Mouse (Mus musculus): Measurements from ENCODE around the gene Hspa1l. TPM values are rescaled to one million over a fixed set of nuclear protein-coding genes. Genes with fewer than 3 reads are reported as not detected.

Gene Hspa1l
- polyA plus RNA-seq, 1 experiment from 2014 or later, result 0.93 TPM

GRCm38 (mm10) chr17:35011440-35011839 lies 38.9 kb downstream of the Hspa1l start:
- H3K27ac ChIP-seq (ENCODE audit: low read depth, low read length), result no peak overlapping the region
- H3K4me3 ChIP-seq (ENCODE audit: low read depth, low read length), result no peak overlapping the region
- H3K9me3 ChIP-seq (ENCODE audit: control insufficient read depth, low read length), result no peaks in the 10 kb centered on the region
- H3K27me3 ChIP-seq (ENCODE audit: control insufficient read depth, insufficient read depth, low read length), result no peaks in the 10 kb centered on the region
- no peak for DNase-seq (ENCODE audit: low spot score)
- ATAC-seq (ENCODE audit: low FRiP score), result no peak
- no peaks in the 10 kb centered on the region for H3K4me1 ChIP-seq (replicated peaks; ENCODE audit: control insufficient read depth, insufficient read depth, low read length)
- no peak overlapping the region for H3K9ac ChIP-seq (ENCODE audit: low read depth, low read length)
- 91% methylated on average over 8 of the region's 8 CpGs for WGBS
- H3K36me3 ChIP-seq (ENCODE audit: control insufficient read depth, insufficient read depth, low read length), result peaks cover 37% of the 10 kb centered on the region
- H3K4me2 ChIP-seq (replicated peaks; ENCODE audit: low read depth, low read length), result no peak overlapping the region

- no peak overlapping the region for H3K27ac ChIP-seq (ENCODE audit: low read depth, low read length)
- no peak overlapping the region for H3K4me3 ChIP-seq (ENCODE audit: low read depth, low read length)
- no peak for ATAC-seq (ENCODE audit: low FRiP score)
- peaks cover 37% of the 10 kb centered on the region for H3K36me3 ChIP-seq (ENCODE audit: control insufficient read depth, insufficient read depth, low read length)
- no peaks in the 10 kb centered on the region for H3K9me3 ChIP-seq (ENCODE audit: control insufficient read depth, low read length)
- no peak overlapping the region for H3K9ac ChIP-seq (ENCODE audit: low read depth, low read length)
- no peak for DNase-seq (ENCODE audit: low spot score)
- H3K27me3 ChIP-seq (ENCODE audit: control insufficient read depth, insufficient read depth, low read length), result no peaks in the 10 kb centered on the region
- H3K4me1 ChIP-seq (replicated peaks; ENCODE audit: control insufficient read depth, insufficient read depth, low read length), result no peaks in the 10 kb centered on the region
- WGBS, result 86% methylated on average over 13 of the region's 13 CpGs
- H3K4me2 ChIP-seq (replicated peaks; ENCODE audit: low read depth, low read length), result no peak overlapping the region
These were observed 39.9 kb downstream of the Hspa1l start for GRCm38 (mm10) chr17:35012430-35012829.

GRCm38 (mm10) chr17:35013221-35013620 lies 40.7 kb downstream of the Hspa1l start:
- Histone ChIP-seq H3K4me1 (replicated peaks; ENCODE audit: control insufficient read depth, insufficient read depth, low read length) (no peaks in the 10 kb centered on the region), H3K36me3 (ENCODE audit: control insufficient read depth, insufficient read depth, low read length) (peaks cover 37% of the 10 kb centered on the region), H3K9me3 (ENCODE audit: control insufficient read depth, low read length) (no peaks in the 10 kb centered on the region), H3K27ac (ENCODE audit: low read depth, low read length) (no peak overlapping the region), H3K4me2 (replicated peaks; ENCODE audit: low read depth, low read length) (no peak overlapping the region), H3K4me3 (ENCODE audit: low read depth, low read length) (no peak overlapping the region), H3K9ac (ENCODE audit: low read depth, low read length) (no peak overlapping the region), H3K27me3 (ENCODE audit: control insufficient read depth, insufficient read depth, low read length) (no peaks in the 10 kb centered on the region)
- WGBS, result 85% methylated on average over 6 of the region's 6 CpGs
- no peak for ATAC-seq (ENCODE audit: low FRiP score)
- no peak for DNase-seq (ENCODE audit: low spot score)

- no peak overlapping the region for H3K9ac ChIP-seq (ENCODE audit: low read depth, low read length)
- H3K27ac ChIP-seq (ENCODE audit: low read depth, low read length), result no peak overlapping the region
- H3K36me3 ChIP-seq (ENCODE audit: control insufficient read depth, insufficient read depth, low read length), result peaks cover 34% of the 10 kb centered on the region
- no peak overlapping the region for H3K4me3 ChIP-seq (ENCODE audit: low read depth, low read length)
- WGBS, result 90% methylated on average over 16 of the region's 16 CpGs
- H3K9me3 ChIP-seq (ENCODE audit: control insufficient read depth, low read length), result no peaks in the 10 kb centered on the region
- no peaks in the 10 kb centered on the region for H3K27me3 ChIP-seq (ENCODE audit: control insufficient read depth, insufficient read depth, low read length)
- ATAC-seq (ENCODE audit: low FRiP score) (no peak), DNase-seq (ENCODE audit: low spot score) (no peak)
- no peaks in the 10 kb centered on the region for H3K4me1 ChIP-seq (replicated peaks; ENCODE audit: control insufficient read depth, insufficient read depth, low read length)
- no peak overlapping the region for H3K4me2 ChIP-seq (replicated peaks; ENCODE audit: low read depth, low read length)
These were observed 42.8 kb downstream of the Hspa1l start for GRCm38 (mm10) chr17:35015296-35015695.

- no peaks in the 10 kb centered on the region for H3K27me3 ChIP-seq (ENCODE audit: control insufficient read depth, insufficient read depth, low read length)
- no peak within 1 kb of the TSS for H3K4me3 ChIP-seq (ENCODE audit: low read depth, low read length)
- no peak within 1 kb of the TSS for H3K4me2 ChIP-seq (replicated peaks; ENCODE audit: low read depth, low read length)
- no peak within 1 kb of the TSS for H3K9ac ChIP-seq (ENCODE audit: low read depth, low read length)
- no peak within 1 kb of the TSS for H3K27ac ChIP-seq (ENCODE audit: low read depth, low read length)
- DNase-seq (ENCODE audit: low spot score) (no peak), ATAC-seq (ENCODE audit: low FRiP score) (no peak)
- H3K36me3 ChIP-seq (ENCODE audit: control insufficient read depth, insufficient read depth, low read length), result peaks cover 25% of the 10 kb centered on the region; the same call in 1 of the 2 replicates
- peaks cover under 1% of the 10 kb centered on the region; the same call in 1 of the 2 replicates for H3K4me1 ChIP-seq (replicated peaks; ENCODE audit: control insufficient read depth, insufficient read depth, low read length)
- 85% methylated on average over 12 of the region's 12 CpGs for WGBS
- H3K9me3 ChIP-seq (ENCODE audit: control insufficient read depth, low read length), result no peaks in the 10 kb centered on the region
These were observed 43.9 kb downstream of the Hspa1l start, which contains the start of gene Vwa7 for GRCm38 (mm10) chr17:35016376-35016775. Gene Vwa7, plus strand, starts transcription at chr17:35016579.

GRCm38 (mm10) chr17:35016791-35017705 lies 44.5 kb downstream of the Hspa1l start:
- Histone ChIP-seq H3K4me1 (replicated peaks; ENCODE audit: control insufficient read depth, insufficient read depth, low read length) (peaks cover 4% of the 10 kb centered on the region; the same call in 1 of the 2 replicates), H3K36me3 (ENCODE audit: control insufficient read depth, insufficient read depth, low read length) (peaks cover 22% of the 10 kb centered on the region; the same call in 1 of the 2 replicates), H3K4me3 (ENCODE audit: low read depth, low read length) (no peak overlapping the region), H3K27me3 (ENCODE audit: control insufficient read depth, insufficient read depth, low read length) (no peaks in the 10 kb centered on the region), H3K9ac (ENCODE audit: low read depth, low read length) (no peak overlapping the region), H3K27ac (ENCODE audit: low read depth, low read length) (no peak overlapping the region), H3K9me3 (ENCODE audit: control insufficient read depth, low read length) (no peaks in the 10 kb centered on the region), H3K4me2 (replicated peaks; ENCODE audit: low read depth, low read length) (no peak overlapping the region)
- no peak for DNase-seq (ENCODE audit: low spot score)
- 81% methylated on average over 10 of the region's 10 CpGs for WGBS
- no peak for ATAC-seq (ENCODE audit: low FRiP score)

- Histone ChIP-seq H3K4me1 (replicated peaks; ENCODE audit: control insufficient read depth, insufficient read depth, low read length) (peaks cover 4% of the 10 kb centered on the region; the same call in 1 of the 2 replicates), H3K27me3 (ENCODE audit: control insufficient read depth, insufficient read depth, low read length) (no peaks in the 10 kb centered on the region), H3K4me2 (replicated peaks; ENCODE audit: low read depth, low read length) (no peak overlapping the region), H3K27ac (ENCODE audit: low read depth, low read length) (no peak overlapping the region), H3K4me3 (ENCODE audit: low read depth, low read length) (no peak overlapping the region), H3K9me3 (ENCODE audit: control insufficient read depth, low read length) (no peaks in the 10 kb centered on the region), H3K36me3 (ENCODE audit: control insufficient read depth, insufficient read depth, low read length) (peaks cover 16% of the 10 kb centered on the region; the same call in 1 of the 2 replicates), H3K9ac (ENCODE audit: low read depth, low read length) (no peak overlapping the region)
- DNase-seq (ENCODE audit: low spot score) (no peak), ATAC-seq (ENCODE audit: low FRiP score) (no peak)
- WGBS, result 76% methylated on average over 14 of the region's 14 CpGs
These were observed 45.2 kb downstream of the Hspa1l start for GRCm38 (mm10) chr17:35017706-35018030.

- no peak overlapping the region for H3K4me3 ChIP-seq (ENCODE audit: low read depth, low read length)
- H3K9me3 ChIP-seq (ENCODE audit: control insufficient read depth, low read length), result no peaks in the 10 kb centered on the region
- no peaks in the 10 kb centered on the region for H3K27me3 ChIP-seq (ENCODE audit: control insufficient read depth, insufficient read depth, low read length)
- H3K36me3 ChIP-seq (ENCODE audit: control insufficient read depth, insufficient read depth, low read length), result peaks cover 16% of the 10 kb centered on the region; the same call in 1 of the 2 replicates
- no peak for DNase-seq (ENCODE audit: low spot score)
- ATAC-seq (ENCODE audit: low FRiP score), result no peak
- H3K27ac ChIP-seq (ENCODE audit: low read depth, low read length), result no peak overlapping the region
- no peak overlapping the region for H3K4me2 ChIP-seq (replicated peaks; ENCODE audit: low read depth, low read length)
- H3K4me1 ChIP-seq (replicated peaks; ENCODE audit: control insufficient read depth, insufficient read depth, low read length), result peaks cover 4% of the 10 kb centered on the region; the same call in 1 of the 2 replicates
- WGBS, result 87% methylated on average over 3 of the region's 3 CpGs
- H3K9ac ChIP-seq (ENCODE audit: low read depth, low read length), result no peak overlapping the region
These were observed 45.7 kb downstream of the Hspa1l start for GRCm38 (mm10) chr17:35018171-35018570.

- Histone ChIP-seq H3K9me3 (ENCODE audit: control insufficient read depth, low read length) (no peaks in the 10 kb centered on the region), H3K9ac (ENCODE audit: low read depth, low read length) (no peak overlapping the region), H3K36me3 (ENCODE audit: control insufficient read depth, insufficient read depth, low read length) (peaks cover 8% of the 10 kb centered on the region; the same call in 1 of the 2 replicates), H3K4me2 (replicated peaks; ENCODE audit: low read depth, low read length) (no peak overlapping the region), H3K27me3 (ENCODE audit: control insufficient read depth, insufficient read depth, low read length) (no peaks in the 10 kb centered on the region), H3K27ac (ENCODE audit: low read depth, low read length) (no peak overlapping the region), H3K4me3 (ENCODE audit: low read depth, low read length) (no peak overlapping the region), H3K4me1 (replicated peaks; ENCODE audit: control insufficient read depth, insufficient read depth, low read length) (peaks cover 4% of the 10 kb centered on the region; the same call in 1 of the 2 replicates)
- 77% methylated on average over 11 of the region's 11 CpGs for WGBS
- DNase-seq (ENCODE audit: low spot score) (no peak), ATAC-seq (ENCODE audit: low FRiP score) (no peak)
These were observed 47.4 kb downstream of the Hspa1l start for GRCm38 (mm10) chr17:35019894-35020293.
